Comparison of ENCODE assay signal across 39 mouse cellular contexts in the genomic region with DNA sequence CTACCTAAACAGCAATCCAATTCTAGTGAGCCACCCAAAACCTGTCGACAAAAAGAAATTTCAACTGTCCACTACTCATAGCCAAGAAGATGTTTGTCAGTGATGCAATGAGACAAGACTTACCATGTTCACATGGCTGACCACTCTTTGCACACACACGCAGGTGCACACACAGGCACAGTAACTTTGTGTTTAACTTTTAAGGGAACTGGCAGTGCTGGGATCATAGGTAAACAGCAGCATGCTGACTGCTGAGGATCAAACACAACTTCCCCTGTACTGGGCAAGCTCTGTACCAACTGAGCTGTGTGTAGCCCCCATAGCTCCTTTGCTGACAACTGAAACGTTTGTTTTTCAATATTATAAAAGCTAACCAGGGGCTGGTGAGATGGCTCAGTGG. TPM values are rescaled to one million over a fixed set of nuclear protein-coding genes. Genes with fewer than 3 reads are reported as not detected.
"Had no signal": no experiment of that assay in that cellular context is flagged by ENCODE, and none has a peak within 500 bp of the region (broad histone marks: within the 10 kb centered on the region; RNA-seq: fewer than 3 reads in every experiment).

No protein-coding gene starts in this region.

- DNase-seq: gastrocnemius, adult 2 months; gastrocnemius, postnatal 10 days; gastrocnemius, postnatal 25 days; heart, adult 2 months; heart, postnatal 10 days; heart, postnatal 4 days; kidney, adult 18-20 months; kidney, adult 8-10 months; kidney, postnatal 10 days; kidney, postnatal 25 days; kidney, postnatal 4 days; left cerebral cortex, postnatal 4 days; lung, adult 18-20 months had no signal

- H3K4me3 ChIP-seq: gastrocnemius, adult 2 months; heart, adult 2 months; heart, embryonic 10.5 days; heart, embryonic 12.5 days; hindbrain, embryonic 10.5 days; hindbrain, embryonic 12.5 days; intestine, embryonic 15.5 days; layer of hippocampus, adult 2 months; limb, embryonic 13.5 days; limb, embryonic 15.5 days had no signal

- H3K27ac ChIP-seq: gastrocnemius, adult 2 months; heart, adult 2 months; heart, embryonic 10.5 days; hindbrain, embryonic 10.5 days; hindbrain, embryonic 12.5 days; intestine, embryonic 15.5 days; layer of hippocampus, adult 2 months; limb, embryonic 13.5 days; limb, embryonic 15.5 days; liver, embryonic 14.5 days had no signal

- ATAC-seq: hindbrain, embryonic 16.5 days; inflammation-experienced regulatory T-cells, adult 6 months; intestine, embryonic 15.5 days; intestine, postnatal 0 days had no signal

- H3K36me3 ChIP-seq: hindbrain, embryonic 12.5 days; intestine, embryonic 15.5 days; limb, embryonic 13.5 days; limb, embryonic 15.5 days had no signal

- H3K4me2 ChIP-seq: heart, embryonic 12.5 days; hindbrain, embryonic 12.5 days; intestine, embryonic 15.5 days; limb, embryonic 13.5 days; limb, embryonic 15.5 days had no signal

- H3K9me3 ChIP-seq: heart, embryonic 10.5 days; heart, embryonic 12.5 days; hindbrain, embryonic 10.5 days; hindbrain, embryonic 12.5 days; intestine, embryonic 15.5 days; limb, embryonic 13.5 days; limb, embryonic 15.5 days had no signal

- H3K4me1 ChIP-seq: hindbrain, embryonic 10.5 days; hindbrain, embryonic 12.5 days; intestine, embryonic 15.5 days had no signal

- H3K27me3 ChIP-seq: heart, embryonic 12.5 days; hindbrain, embryonic 12.5 days; intestine, embryonic 15.5 days; limb, embryonic 13.5 days; limb, embryonic 15.5 days had no signal

- H3K9ac ChIP-seq: heart, embryonic 12.5 days; hindbrain, embryonic 12.5 days; intestine, embryonic 15.5 days; limb, embryonic 13.5 days; limb, embryonic 15.5 days; liver, embryonic 14.5 days had no signal

RNA-seq across cellular contexts. Expression of a gene that starts 32.1 kb away (rescaled TPM):
- total RNA-seq: gastrocnemius, adult 2 months; gastrocnemius, postnatal 10 days; gastrocnemius, postnatal 25 days; gastrocnemius, postnatal 4 days; granulocyte monocyte progenitor cell, adult 5-6 weeks; heart, adult 2 months; heart, postnatal 10 days; heart, postnatal 25 days; heart, postnatal 4 days; layer of hippocampus, adult 2 months; layer of hippocampus, postnatal 10 days; layer of hippocampus, postnatal 25 days; left cerebral cortex, adult 18-20 months; left cerebral cortex, postnatal 10 days; left cerebral cortex, postnatal 25 days; left cerebral cortex, postnatal 4 days had no signal
- polyA plus RNA-seq: frontal cortex, adult 2 months; heart, adult 2 months; heart, embryonic 10.5 days; heart, embryonic 12.5 days; heart, embryonic 14.5 days; heart, embryonic 16.5 days; inflammation-experienced regulatory T-cells, adult 6 months; intestine, embryonic 15.5 days; intestine, postnatal 0 days; kidney, embryonic 14.5 days; kidney, embryonic 16.5 days; limb, embryonic 11.5 days; limb, embryonic 13.5 days; limb, embryonic 15.5 days; liver, embryonic 14.5 days had no signal
